Mouse (Mus musculus) MEL (cell line): ENCODE data around the gene Entpd5. TPM values are rescaled to one million over a fixed set of nuclear protein-coding genes. Genes with fewer than 3 reads are reported as not detected.
"Not testable (repeated sequence)": the region's sequence is repeated elsewhere in the genome, so short reads cannot be mapped to it uniquely, and the experiment has no call there.

Experiments
- DNase-seq: peaks from one replicate; pipeline ENCODE4 v3.0.0; 2011; ENCODE audit warnings: low read depth, low spot score
- H3K27ac ChIP-seq: 2 replicates; pipeline ENCODE4 v1.5.1; 2012; ENCODE audit warnings: low read depth, mild to moderate bottlenecking, control low read depth, low read length, moderate library complexity; ENCODE audit not compliant: control insufficient read depth
- H3K27me3 ChIP-seq, 2 experiments: fragments of 150-350 bp in 1 of 2; sonication (generic) in 1 of 2; 2 replicates each; pipeline ENCODE4 v1.6.1; 2012; ENCODE audit warnings: low read length in 2 of 2, mild to moderate bottlenecking in 2 of 2, improper control_type of control experiment in 1 of 2, moderate library complexity in 1 of 2; ENCODE audit not compliant: insufficient read depth in 2 of 2, control insufficient read depth in 1 of 2
- H3K36me3 ChIP-seq, 2 experiments: 2 replicates each; pipeline ENCODE4 v1.6.1; 2012 to 2014; ENCODE audit warnings: low read length in 2 of 2, improper control_type of control experiment in 1 of 2, inconsistent platforms in 1 of 2, mild to moderate bottlenecking in 1 of 2; ENCODE audit not compliant: insufficient read depth in 2 of 2, control insufficient read depth in 1 of 2
- H3K4me1 ChIP-seq, 2 experiments: fragments of 150-350 bp in 1 of 2; sonication (generic) in 1 of 2; 2 replicates each; pipeline ENCODE4 v1.6.1; 2012; ENCODE audit warnings: low read length in 2 of 2, improper control_type of control experiment in 1 of 2, mild to moderate bottlenecking in 1 of 2; ENCODE audit not compliant: insufficient read depth in 2 of 2, control insufficient read depth in 1 of 2
- H3K4me3 ChIP-seq, 2 experiments: fragments of 150-350 bp in 1 of 2; sonication (generic) in 1 of 2; 2 replicates each; pipeline ENCODE4 v1.5.1; 2012; ENCODE audit warnings: low read depth in 2 of 2, low read length in 2 of 2, mild to moderate bottlenecking in 2 of 2, moderate library complexity in 2 of 2, control low read depth in 1 of 2, improper control_type of control experiment in 1 of 2; ENCODE audit not compliant: control insufficient read depth in 1 of 2, insufficient read depth in 1 of 2
- H3K79me2 ChIP-seq: 2 replicates; pipeline ENCODE4 v1.6.1; 2012; ENCODE audit warnings: mild to moderate bottlenecking, low read length, moderate library complexity; ENCODE audit not compliant: control insufficient read depth, poor library complexity, insufficient read depth
- H3K9ac ChIP-seq: 2 replicates; pipeline ENCODE4 v1.6.1; 2012; ENCODE audit warnings: low read depth, mild to moderate bottlenecking, control low read depth, low read length, moderate library complexity; ENCODE audit not compliant: control insufficient read depth, poor library complexity, severe bottlenecking
- H3K9me3 ChIP-seq: fragments of 150-350 bp; sonication (generic); replicated peaks from 2 replicates; pipeline ENCODE4 v1.6.1; 2012; ENCODE audit warnings: mild to moderate bottlenecking, low read length, improper control_type of control experiment, moderate library complexity; ENCODE audit not compliant: insufficient read depth
- BHLHE40 ChIP-seq: IDR thresholded peaks from 2 replicates; pipeline ENCODE4 v1.6.1; 2012; ENCODE audit warnings: low read depth, mild to moderate bottlenecking, inconsistent platforms, low read length, improper control_type of control experiment, borderline replicate concordance
- CTCF ChIP-seq, 3 experiments: IDR thresholded peaks in 2 of 3; conservative IDR thresholded peaks in 1 of 3; 2 replicates each; pipeline ENCODE4 v1.5.1; 2011 to 2012; ENCODE audit warnings: low read length in 3 of 3, low read depth in 2 of 3, mild to moderate bottlenecking in 2 of 3, improper control_type of control experiment in 1 of 3, inconsistent platforms in 1 of 3, mixed read lengths in 1 of 3, moderate library complexity in 1 of 3; ENCODE audit not compliant: control insufficient read depth in 1 of 3, insufficient read depth in 1 of 3, poor library complexity in 1 of 3, severe bottlenecking in 1 of 3
- EP300 ChIP-seq, 2 experiments: IDR thresholded peaks; 2 replicates each; pipeline ENCODE4 v1.6.1; 2011; ENCODE audit warnings: improper control_type of control experiment in 2 of 2, low read length in 2 of 2, low read depth in 1 of 2, mild to moderate bottlenecking in 1 of 2
- ETS1 ChIP-seq: IDR thresholded peaks from 2 replicates; pipeline ENCODE4 v1.6.1; 2012; ENCODE audit warnings: low read depth, mild to moderate bottlenecking, inconsistent platforms, low read length, improper control_type of control experiment, moderate library complexity
- GATA1 ChIP-seq: IDR thresholded peaks from 2 replicates; pipeline ENCODE4 v1.6.1; 2011; ENCODE audit warnings: low read depth, low read length, improper control_type of control experiment
- MAX ChIP-seq: IDR thresholded peaks from 2 replicates; pipeline ENCODE4 v1.6.1; 2011; ENCODE audit warnings: low read length, improper control_type of control experiment
- MAZ ChIP-seq: IDR thresholded peaks from 2 replicates; pipeline ENCODE4 v1.6.1; 2012; ENCODE audit warnings: low read depth, mild to moderate bottlenecking, inconsistent platforms, low read length, improper control_type of control experiment
- MXI1 ChIP-seq: IDR thresholded peaks from 2 replicates; pipeline ENCODE4 v1.6.1; 2011; ENCODE audit warnings: mild to moderate bottlenecking, low read depth, low read length, improper control_type of control experiment
- MYC ChIP-seq: IDR thresholded peaks from 2 replicates; pipeline ENCODE4 v1.6.1; 2011; ENCODE audit warnings: low read depth, mild to moderate bottlenecking, low read length, improper control_type of control experiment, moderate library complexity
- RAD21 ChIP-seq: IDR thresholded peaks from 2 replicates; pipeline ENCODE4 v1.6.1; 2011; ENCODE audit warnings: mild to moderate bottlenecking, low read depth, low read length, improper control_type of control experiment
- RCOR1 ChIP-seq: IDR thresholded peaks from 2 replicates; pipeline ENCODE4 v1.6.1; 2012; ENCODE audit warnings: low read depth, mild to moderate bottlenecking, inconsistent platforms, low read length, improper control_type of control experiment
- SIN3A ChIP-seq: IDR thresholded peaks from 2 replicates; pipeline ENCODE4 v1.6.1; 2012; ENCODE audit warnings: low read length, improper control_type of control experiment, inconsistent platforms
- SMC3 ChIP-seq: IDR thresholded peaks from 2 replicates; pipeline ENCODE4 v1.6.1; 2011; ENCODE audit warnings: low read depth, low read length, improper control_type of control experiment
- TAL1 ChIP-seq: IDR thresholded peaks from 2 replicates; pipeline ENCODE4 v1.6.1; 2012; ENCODE audit warnings: mild to moderate bottlenecking, inconsistent platforms, low read length, moderate library complexity, mixed read lengths
- TBP ChIP-seq: IDR thresholded peaks from 2 replicates; pipeline ENCODE4 v1.8.0; 2011; ENCODE audit warnings: low read depth, low read length, improper control_type of control experiment
- TCF12 ChIP-seq: IDR thresholded peaks from 2 replicates; pipeline ENCODE4 v1.6.1; 2014; ENCODE audit warnings: low read depth, mild to moderate bottlenecking, inconsistent platforms, low read length, improper control_type of control experiment, moderate library complexity
- ZC3H11A ChIP-seq: IDR thresholded peaks from 2 replicates; pipeline ENCODE4 v1.6.1; 2012; ENCODE audit warnings: low read depth, mild to moderate bottlenecking, inconsistent platforms, low read length, improper control_type of control experiment
- polyA plus RNA-seq, 2 experiments: library from polyadenylated mRNA; stranded (reverse) in 1 of 2; unstranded in 1 of 2; fragments of >175 nt in 1 of 2; fragments of >200 nt in 1 of 2; gene quantifications; 2 replicates each; pipeline versions ENCODE4 v1.2.1 to v1.2.4; 2012; ENCODE audit warnings: low replicate concordance in 2 of 2, low read depth in 1 of 2; ENCODE audit not compliant: insufficient read length in 2 of 2, insufficient read depth in 1 of 2, missing spikeins in 1 of 2
- total RNA-seq: library from RNA; depleted of rRNA; stranded (reverse); fragments of 300-350 nt; gene quantifications from 2 replicates; pipeline ENCODE4 v1.2.3, GENCODE M21; 2012

Entpd5 gene
- total and polyA plus RNA-seq, 3 experiments, result 5.7 to 12.8 TPM; not detected in 1

- not testable (repeated sequence) for H3K27me3 ChIP-seq, H3K9ac ChIP-seq, H3K4me3 ChIP-seq, H3K9me3 ChIP-seq
- peak overlapping the region; percentile 64 for H3K27ac ChIP-seq
- H3K4me1 ChIP-seq, result peaks cover 13 to 26% of the 10 kb centered on the region in 2 experiments
- peak; percentile 89 for TF ChIP-seq TAL1
- TF ChIP-seq RCOR1, result peak; percentile 50; the same call in 1 of the 2 replicates
- peak; percentile 90 for TF ChIP-seq TCF12
- 0 out of 2 replicates have a peak, but pooled peaks have one; percentile 43 for TF ChIP-seq TBP
- peak; percentile 45; the same call in 1 of the 2 replicates for TF ChIP-seq BHLHE40
- peak; percentile 85 for TF ChIP-seq ETS1
- TF ChIP-seq SIN3A, result peak; percentile 39
- TF ChIP-seq GATA1, result peak; percentile 91
- peak; percentile 35; the same call in 1 of the 2 replicates for TF ChIP-seq MXI1
- peak; percentile 86 to 87 for TF ChIP-seq EP300 (IDR thresholded peaks at IDR 0.05; ENCODE audit: low read depth in 1 of 2, low read length in 2 of 2)
- 0 out of 2 replicates have a peak, but pooled peaks have one; percentile 39 for TF ChIP-seq MYC
- TF ChIP-seq MAX, result peak; percentile 31; the same call in 1 of the 2 replicates
- peak; percentile 83 for DNase-seq
- peaks cover 0 to 31% of the 10 kb centered on the region in 2 experiments; a peak in 2 of 4 replicates for H3K36me3 ChIP-seq
- peaks cover 14% of the 10 kb centered on the region for H3K79me2 ChIP-seq
Measured at GRCm38 (mm10) chr12:84358699-84359098, 50.1 kb downstream of the Entpd5 start.

GRCm38 (mm10) chr12:84347192-84347591, 61.6 kb downstream of the Entpd5 start:
- peak; percentile 43 for DNase-seq
- no peaks in the 10 kb centered on the region for H3K9me3 ChIP-seq
- H3K79me2 ChIP-seq, result no peaks in the 10 kb centered on the region
- peaks cover 0 to 7% of the 10 kb centered on the region in 2 experiments; a peak in 2 of 4 replicates for H3K36me3 ChIP-seq
- peak; percentile 36 to 57 (median 51) for TF ChIP-seq CTCF (IDR thresholded peaks at IDR 0.05 in 2 of 3, conservative IDR thresholded peaks at IDR 0.05 in 1 of 3; ENCODE audit: control insufficient read depth in 1 of 3, insufficient read depth in 1 of 3, low read depth in 2 of 3, low read length in 3 of 3, poor library complexity in 1 of 3, severe bottlenecking in 1 of 3)
- peak; percentile 50 for TF ChIP-seq SMC3
- TF ChIP-seq MAZ, result no peak
- TF ChIP-seq RAD21, result peak; percentile 48
- peak; percentile 37 for TF ChIP-seq ZC3H11A
- H3K27ac ChIP-seq, result no peak overlapping the region
- H3K4me3 ChIP-seq, result no peak overlapping the region
- no peak overlapping the region for H3K9ac ChIP-seq
- H3K27me3 ChIP-seq, result no peaks in the 10 kb centered on the region
- H3K4me1 ChIP-seq, result no peaks in the 10 kb centered on the region
